Mouse (Mus musculus) kidney, embryonic 14.5 days (tissue): ENCODE data around the gene Gsap. TPM values are rescaled to one million over a fixed set of nuclear protein-coding genes. Genes with fewer than 3 reads are reported as not detected.
"Not testable (repeated sequence)": the region's sequence is repeated elsewhere in the genome, so short reads cannot be mapped to it uniquely, and the experiment has no call there.

ENCODE experiments used
- ATAC-seq: fragments of 200-750 bp; cut with Nextera tagmentation; 2 replicates; pipeline ENCODE4 v1.8.0; 2017; ENCODE audit warnings: moderate number of reproducible peaks, mild to moderate bottlenecking, moderate TSS enrichment, moderate library complexity; ENCODE audit not compliant: low FRiP score, low TSS enrichment
- H3K27ac ChIP-seq: fragments of 300-500 bp; sonication (generic); 2 replicates; pipeline ENCODE4 v1.5.1; 2014; ENCODE audit warnings: low read depth, mild to moderate bottlenecking, low read length, moderate library complexity, mixed read lengths
- H3K27me3 ChIP-seq: fragments of 300-500 bp; sonication (generic); 2 replicates; pipeline ENCODE4 v1.6.1; 2014; ENCODE audit warnings: mild to moderate bottlenecking, low read length; ENCODE audit not compliant: control insufficient read depth, insufficient read depth
- H3K36me3 ChIP-seq: fragments of 300-500 bp; sonication (generic); 2 replicates; pipeline ENCODE4 v1.6.1; 2014; ENCODE audit warnings: low read length, mixed read lengths; ENCODE audit not compliant: control insufficient read depth, insufficient read depth
- H3K4me1 ChIP-seq: fragments of 300-500 bp; sonication (generic); 2 replicates; pipeline ENCODE4 v1.6.1; 2014; ENCODE audit warnings: low read length, mixed read lengths; ENCODE audit not compliant: control insufficient read depth, insufficient read depth
- H3K4me2 ChIP-seq: fragments of 300-500 bp; sonication (generic); replicated peaks from 2 replicates; pipeline ENCODE4 v1.6.1; 2014; ENCODE audit warnings: low read depth, mild to moderate bottlenecking, low read length
- H3K4me3 ChIP-seq: fragments of 300-500 bp; sonication (generic); 2 replicates; pipeline ENCODE4 v1.5.1; 2014; ENCODE audit warnings: mild to moderate bottlenecking, low read length
- H3K9ac ChIP-seq: fragments of 300-500 bp; sonication (generic); 2 replicates; pipeline ENCODE4 v1.6.1; 2014; ENCODE audit warnings: low read depth, mild to moderate bottlenecking, low read length, moderate library complexity
- H3K9me3 ChIP-seq: fragments of 300-500 bp; sonication (generic); 2 replicates; pipeline ENCODE4 v1.6.1; 2016; ENCODE audit warnings: low read length; ENCODE audit not compliant: control insufficient read depth
- WGBS: fragments of 180-500 bp; shearing (Covaris S2); extraction: QIAGEN DNeasy Blood & Tissue Kit; methylation state at CpG from one replicate; pipeline ENCODE4 v1.1.7; 2014; 5-methylcytosine and 5-hydroxymethylcytosine counted together
- polyA plus RNA-seq: library from polyadenylated mRNA; unstranded; fragments of >200 nt; fragmentation: Nextera tagmentation; extraction: Ambion mirVana; gene quantifications from 2 replicates; pipeline ENCODE4 v1.2.1, GENCODE M21; 2014

Gene Gsap
- polyA plus RNA-seq, 1 experiment from 2014 or later = 1.5 TPM

GRCm38 (mm10) chr5:21171336-21171735, 14.7 kb upstream of the Gsap start:
- no peaks in the 10 kb centered on the region; the same call in 1 of the 2 replicates for H3K4me1 ChIP-seq
- H3K4me2 ChIP-seq = no peak overlapping the region
- H3K27ac ChIP-seq = no peak overlapping the region
- H3K36me3 ChIP-seq = no peaks in the 10 kb centered on the region
- no peaks in the 10 kb centered on the region for H3K9me3 ChIP-seq
- no peak overlapping the region for H3K4me3 ChIP-seq
- H3K27me3 ChIP-seq = no peaks in the 10 kb centered on the region
- 64% methylated on average over 6 of the region's 6 CpGs for WGBS
- ATAC-seq = no peak
- no peak overlapping the region for H3K9ac ChIP-seq

- Histone ChIP-seq H3K36me3 (no peaks in the 10 kb centered on the region), H3K27ac (no peak overlapping the region), H3K4me1 (no peaks in the 10 kb centered on the region; the same call in 1 of the 2 replicates), H3K9ac (no peak overlapping the region), H3K4me2 (no peak overlapping the region), H3K4me3 (no peak overlapping the region), H3K27me3 (no peaks in the 10 kb centered on the region), H3K9me3 (no peaks in the 10 kb centered on the region)
- no peak for ATAC-seq
- 69% methylated on average over 3 of the region's 3 CpGs for WGBS
These were observed 13.7 kb upstream of the Gsap start for GRCm38 (mm10) chr5:21172316-21172715.

GRCm38 (mm10) chr5:21175132-21176112, 10.6 kb upstream of the Gsap start:
- Histone ChIP-seq H3K9ac (no peak overlapping the region), H3K36me3 (no peaks in the 10 kb centered on the region), H3K4me2 (no peak overlapping the region), H3K9me3 (no peaks in the 10 kb centered on the region), H3K4me1 (no peaks in the 10 kb centered on the region; the same call in 1 of the 2 replicates), H3K27ac (no peak overlapping the region; the same call in 1 of the 2 replicates), H3K4me3 (no peak overlapping the region), H3K27me3 (no peaks in the 10 kb centered on the region)
- ATAC-seq = peak; percentile 33; the same call in 1 of the 2 replicates
- WGBS = 44% methylated on average over 9 of the region's 9 CpGs

DNA sequence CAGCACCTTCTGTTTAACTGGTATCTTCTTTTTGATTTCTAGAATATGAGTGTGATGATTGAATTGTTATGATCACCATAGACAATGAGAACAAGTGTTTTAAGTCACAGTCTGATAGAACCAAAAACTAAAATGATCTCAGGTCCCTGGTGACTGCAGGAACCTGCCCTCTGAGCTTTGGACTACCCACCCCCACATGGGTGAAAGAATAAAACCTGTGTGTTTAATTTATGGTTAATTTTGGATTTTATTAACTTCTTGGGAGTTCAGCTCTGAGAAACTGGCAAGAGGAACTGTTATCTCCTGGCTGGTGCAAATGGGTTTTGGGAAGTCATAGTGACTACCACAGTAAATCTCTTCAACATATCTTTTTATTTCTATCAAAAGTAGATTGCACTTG, 6.6 kb upstream of the Gsap start:
- Histone ChIP-seq H3K27me3 (no peaks in the 10 kb centered on the region), H3K9ac (no peak overlapping the region), H3K36me3 (no peaks in the 10 kb centered on the region), H3K4me3 (no peak overlapping the region), H3K9me3 (no peaks in the 10 kb centered on the region), H3K4me1 (no peaks in the 10 kb centered on the region; the same call in 1 of the 2 replicates), H3K4me2 (no peak overlapping the region), H3K27ac (no peak overlapping the region)
- no peak for ATAC-seq

- not testable (repeated sequence) for H3K36me3 ChIP-seq, ATAC-seq, H3K4me1 ChIP-seq, H3K27me3 ChIP-seq, H3K9me3 ChIP-seq, H3K4me3 ChIP-seq, H3K27ac ChIP-seq, H3K4me2 ChIP-seq, H3K9ac ChIP-seq
- 57% methylated on average over 2 of the region's 2 CpGs for WGBS
These were observed 3.0 kb upstream of the Gsap start for GRCm38 (mm10) chr5:21183046-21183445.

- H3K4me1 ChIP-seq = peaks cover 8% of the 10 kb centered on the region; the same call in 1 of the 2 replicates
- H3K27ac ChIP-seq = no peak overlapping the region
- ATAC-seq = no peak
- H3K27me3 ChIP-seq = no peaks in the 10 kb centered on the region; the same call in 1 of the 2 replicates
- H3K9me3 ChIP-seq = no peaks in the 10 kb centered on the region
- peak overlapping the region; percentile 54 for H3K4me3 ChIP-seq
- H3K4me2 ChIP-seq = peak overlapping the region; percentile 88
- WGBS = 18% methylated on average over 4 of the region's 4 CpGs
- no peaks in the 10 kb centered on the region for H3K36me3 ChIP-seq
- no peak overlapping the region for H3K9ac ChIP-seq
These were observed 766 bp downstream of the Gsap start for GRCm38 (mm10) chr5:21186821-21187220.

DNA sequence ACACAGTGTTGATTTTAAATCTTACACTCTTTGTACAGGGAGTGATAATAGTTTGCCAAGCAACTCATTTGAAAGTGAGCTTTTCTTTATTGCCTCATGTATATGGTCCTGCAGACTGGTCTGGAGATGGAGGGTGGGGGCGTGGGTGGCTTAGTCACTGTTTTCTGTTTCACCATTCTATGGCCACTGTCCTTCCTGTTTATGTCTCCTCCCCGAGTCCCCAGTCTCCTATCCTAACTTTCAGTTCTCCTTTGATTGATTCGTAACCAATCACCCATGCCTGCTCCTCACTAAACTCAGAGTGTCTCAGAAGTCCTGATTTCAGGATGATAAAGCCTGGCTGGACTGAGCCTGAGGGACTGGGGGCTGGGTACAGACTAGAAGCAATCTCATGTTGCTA, 2.4 kb downstream of the Gsap start:
- H3K9me3 ChIP-seq = peaks cover 10% of the 10 kb centered on the region; the same call in 1 of the 2 replicates
- no peaks in the 10 kb centered on the region; the same call in 1 of the 2 replicates for H3K27me3 ChIP-seq
- H3K4me1 ChIP-seq = peaks cover 8% of the 10 kb centered on the region; the same call in 1 of the 2 replicates
- H3K9ac ChIP-seq = no peak overlapping the region
- no peaks in the 10 kb centered on the region for H3K36me3 ChIP-seq
- no peak overlapping the region for H3K4me3 ChIP-seq
- ATAC-seq = no peak
- WGBS = 19% methylated on average over 3 of the region's 3 CpGs
- no peak overlapping the region for H3K27ac ChIP-seq
- H3K4me2 ChIP-seq = no peak overlapping the region

DNA sequence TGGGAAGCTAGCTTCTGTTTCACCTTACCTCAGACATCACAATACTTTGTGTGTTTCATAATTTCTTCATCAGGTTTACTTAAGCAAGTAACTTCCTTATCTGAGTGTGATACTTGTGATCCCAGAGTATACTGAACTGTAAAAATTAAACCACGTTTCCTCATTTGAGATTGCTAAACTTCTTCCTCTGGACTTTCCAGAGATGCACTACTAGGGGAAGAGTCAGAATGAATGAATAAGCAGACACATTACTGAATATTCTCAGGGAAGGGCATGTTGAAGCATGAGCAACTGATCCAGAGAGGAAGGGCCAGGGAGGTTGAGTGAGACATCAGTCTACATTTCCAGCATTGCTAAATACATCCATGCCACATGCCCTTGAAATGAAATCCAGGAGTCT, 3.0 kb downstream of the Gsap start:
- WGBS = 71% methylated on average over 1 of the region's 1 CpGs

DNA sequence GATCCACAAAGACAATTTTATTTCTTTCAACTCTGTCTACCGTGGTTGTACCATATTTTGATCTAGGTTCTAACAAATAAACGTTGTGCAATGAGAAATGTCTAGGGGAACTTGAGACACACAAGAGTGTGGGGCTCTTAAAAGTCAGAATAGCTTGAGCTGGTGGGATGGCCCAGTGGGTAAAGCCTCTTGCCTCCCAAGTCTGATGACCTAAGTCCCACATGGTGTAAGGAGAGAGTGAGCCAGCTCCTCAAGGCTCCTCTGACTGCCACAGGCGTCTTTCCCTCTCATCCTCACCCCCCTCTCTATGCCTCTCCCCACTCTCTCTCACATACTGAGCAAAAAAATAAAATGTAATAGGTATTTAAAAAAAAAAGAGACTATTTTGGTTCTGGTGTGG, 3.4 kb downstream of the Gsap start:
- Histone ChIP-seq H3K4me3 (no peak overlapping the region), H3K9me3 (peaks cover 17% of the 10 kb centered on the region; the same call in 1 of the 2 replicates), H3K9ac (no peak overlapping the region), H3K27ac (no peak overlapping the region), H3K4me2 (no peak overlapping the region), H3K36me3 (no peaks in the 10 kb centered on the region), H3K4me1 (peaks cover 8% of the 10 kb centered on the region; the same call in 1 of the 2 replicates), H3K27me3 (no peaks in the 10 kb centered on the region; the same call in 1 of the 2 replicates)
- WGBS = 83% methylated on average over 3 of the region's 3 CpGs
- ATAC-seq = no peak

More for the DNA sequence above, 3.0 kb downstream of the Gsap start:
- H3K9me3 ChIP-seq = peaks cover 16% of the 10 kb centered on the region; the same call in 1 of the 2 replicates
- no peak for ATAC-seq
- H3K4me2 ChIP-seq = no peak overlapping the region
- H3K4me3 ChIP-seq = no peak overlapping the region
- no peak overlapping the region for H3K9ac ChIP-seq
- no peak overlapping the region for H3K27ac ChIP-seq
- no peaks in the 10 kb centered on the region; the same call in 1 of the 2 replicates for H3K27me3 ChIP-seq
- H3K36me3 ChIP-seq = no peaks in the 10 kb centered on the region
- H3K4me1 ChIP-seq = peaks cover 8% of the 10 kb centered on the region; the same call in 1 of the 2 replicates
